Mouse (Mus musculus) c-Kit-negative CD71-positive TER-119-positive erythroid progenitor cells, embryonic 14.5 days (primary cell): Measurements from ENCODE around the gene Bex4.

Experiments used
- DNase-seq: peaks from one replicate; pipeline ENCODE4 v3.0.0-alpha.2; 2013; ENCODE audit warnings: low read depth, low spot score

The Bex4 gene

DNA sequence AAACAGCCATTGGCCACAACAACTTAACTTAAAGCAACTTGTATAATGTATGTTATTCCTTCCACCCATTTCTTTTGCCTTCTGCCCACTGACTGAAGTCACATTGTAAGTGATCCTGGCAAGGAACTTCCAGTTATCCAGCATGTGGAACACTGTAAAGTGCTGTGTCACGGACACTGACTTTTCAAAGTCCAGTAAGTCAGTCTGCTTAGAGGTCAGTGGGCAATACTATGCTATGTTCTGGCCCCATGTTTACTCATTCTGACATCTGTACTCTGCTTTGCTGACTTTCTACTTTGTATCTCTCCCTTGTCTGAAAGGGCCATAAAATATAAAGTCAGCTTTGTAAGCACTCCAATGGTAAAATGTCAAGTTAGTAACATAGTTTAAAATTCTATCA, 44.3 kb downstream of the Bex4 start:
- DNase-seq: no peak
